Mouse (Mus musculus): ENCODE measurements at regions not wholly inside any gene's neighbourhood (a gene's known extent, or its start where the extent isn't known, plus 50 kb on each side); places are given as distances from the start of the nearest gene placed in this dataset.

- Histone ChIP-seq H3K4me3 (ENCODE audit: insufficient read depth, low read depth, low read length) (no peak overlapping the region), H3K27ac (ENCODE audit: insufficient read depth, low read depth, low read length) (no peak overlapping the region), H3K4me1 (ENCODE audit: control insufficient read depth, insufficient read depth, low read length) (peaks cover 24% of the 10 kb centered on the region)
- WGBS, result 62% methylated on average over 8 of the region's 8 CpGs
- TF ChIP-seq POLR2A (IDR thresholded peaks at IDR 0.05; ENCODE audit: insufficient read depth, low read depth, low read length) (no peak), CTCF (IDR thresholded peaks at IDR 0.05; ENCODE audit: insufficient read depth, low read depth, low read length) (no peak)
Measured at GRCm38 (mm10) chr16:30173953-30174874, 93.1 kb downstream of the Cpn2 start.

- TF ChIP-seq POLR2A (IDR thresholded peaks at IDR 0.05; ENCODE audit: insufficient read depth, low read depth, low read length) (no peak), CTCF (IDR thresholded peaks at IDR 0.05; ENCODE audit: insufficient read depth, low read depth, low read length) (no peak)
- Histone ChIP-seq H3K4me1 (ENCODE audit: control insufficient read depth, insufficient read depth, low read length) (peaks cover 27% of the 10 kb centered on the region), H3K4me3 (ENCODE audit: insufficient read depth, low read depth, low read length) (no peak overlapping the region), H3K27ac (ENCODE audit: insufficient read depth, low read depth, low read length) (no peak overlapping the region)
- 88% methylated on average over 5 of the region's 5 CpGs for WGBS
Measured at GRCm38 (mm10) chr16:30176306-30176705, 91.0 kb downstream of the Cpn2 start.

GRCm38 (mm10) chr16:30177769-30178168 is 89.5 kb downstream of the Cpn2 start:
- TF ChIP-seq POLR2A (IDR thresholded peaks at IDR 0.05; ENCODE audit: insufficient read depth, low read depth, low read length) (no peak), CTCF (IDR thresholded peaks at IDR 0.05; ENCODE audit: insufficient read depth, low read depth, low read length) (no peak)
- 91% methylated on average over 7 of the region's 7 CpGs for WGBS
- Histone ChIP-seq H3K4me1 (ENCODE audit: control insufficient read depth, insufficient read depth, low read length) (peaks cover 15% of the 10 kb centered on the region), H3K4me3 (ENCODE audit: insufficient read depth, low read depth, low read length) (no peak overlapping the region), H3K27ac (ENCODE audit: insufficient read depth, low read depth, low read length) (no peak overlapping the region)

DNA sequence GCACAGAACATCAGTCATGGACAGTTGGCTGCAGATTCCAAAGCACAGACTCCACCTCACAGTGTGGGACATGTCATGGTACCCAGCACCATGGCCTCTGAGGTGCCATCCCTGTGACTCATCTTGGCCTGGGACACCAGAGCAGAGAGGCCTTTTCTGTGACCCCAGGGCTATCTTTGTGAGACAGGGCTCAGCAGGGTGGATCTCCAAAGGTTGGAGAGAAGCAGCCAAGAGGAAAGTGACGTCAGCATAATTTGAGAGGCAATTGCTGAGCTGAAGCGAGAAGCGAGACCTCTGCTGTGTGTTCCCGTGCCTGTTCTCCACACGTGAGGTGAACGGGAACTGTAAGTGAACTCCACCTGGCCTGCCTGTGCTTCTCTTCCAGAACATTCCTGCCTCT is 88.7 kb downstream of the Cpn2 start:
- no peak overlapping the region for H3K27ac ChIP-seq (ENCODE audit: insufficient read depth, low read depth, low read length)
- WGBS, result 64% methylated on average over 6 of the region's 6 CpGs
- H3K4me3 ChIP-seq (ENCODE audit: insufficient read depth, low read depth, low read length), result no peak overlapping the region
- H3K4me1 ChIP-seq (ENCODE audit: control insufficient read depth, insufficient read depth, low read length), result peaks cover 12% of the 10 kb centered on the region
- TF ChIP-seq CTCF (IDR thresholded peaks at IDR 0.05; ENCODE audit: insufficient read depth, low read depth, low read length) (no peak), POLR2A (IDR thresholded peaks at IDR 0.05; ENCODE audit: insufficient read depth, low read depth, low read length) (no peak)

- H3K4me1 ChIP-seq (ENCODE audit: control insufficient read depth, insufficient read depth, low read length), result peaks cover 8% of the 10 kb centered on the region
- H3K27ac ChIP-seq (ENCODE audit: insufficient read depth, low read depth, low read length), result no peak overlapping the region
- no peak for TF ChIP-seq CTCF (IDR thresholded peaks at IDR 0.05; ENCODE audit: insufficient read depth, low read depth, low read length)
- TF ChIP-seq POLR2A (IDR thresholded peaks at IDR 0.05; ENCODE audit: insufficient read depth, low read depth, low read length), result no peak
- 93% methylated on average over 5 of the region's 5 CpGs for WGBS
- H3K4me3 ChIP-seq (ENCODE audit: insufficient read depth, low read depth, low read length), result no peak overlapping the region
Measured at GRCm38 (mm10) chr16:30179504-30179976, 87.8 kb downstream of the Cpn2 start.

GRCm38 (mm10) chr16:30181116-30181515 is 86.2 kb downstream of the Cpn2 start:
- H3K27ac ChIP-seq (ENCODE audit: insufficient read depth, low read depth, low read length), result no peak overlapping the region
- 68% methylated on average over 8 of the region's 8 CpGs for WGBS

GRCm38 (mm10) chr16:30184591-30185265 is 82.6 kb downstream of the Cpn2 start:
- TF ChIP-seq CTCF (IDR thresholded peaks at IDR 0.05; ENCODE audit: insufficient read depth, low read depth, low read length) (no peak), POLR2A (IDR thresholded peaks at IDR 0.05; ENCODE audit: insufficient read depth, low read depth, low read length) (no peak)

More at GRCm38 (mm10) chr16:30181116-30181515, 86.2 kb downstream of the Cpn2 start:
- no peak overlapping the region for H3K4me3 ChIP-seq (ENCODE audit: insufficient read depth, low read depth, low read length)
- peaks cover 14% of the 10 kb centered on the region for H3K4me1 ChIP-seq (ENCODE audit: control insufficient read depth, insufficient read depth, low read length)
- no peak for TF ChIP-seq CTCF (IDR thresholded peaks at IDR 0.05; ENCODE audit: insufficient read depth, low read depth, low read length)
- TF ChIP-seq POLR2A (IDR thresholded peaks at IDR 0.05; ENCODE audit: insufficient read depth, low read depth, low read length), result no peak

GRCm38 (mm10) chr16:30185707-30186106 is 81.6 kb downstream of the Cpn2 start:
- Histone ChIP-seq H3K27ac (ENCODE audit: insufficient read depth, low read depth, low read length) (no peak overlapping the region), H3K4me3 (ENCODE audit: insufficient read depth, low read depth, low read length) (no peak overlapping the region), H3K4me1 (ENCODE audit: control insufficient read depth, insufficient read depth, low read length) (peaks cover 37% of the 10 kb centered on the region)
- TF ChIP-seq POLR2A (IDR thresholded peaks at IDR 0.05; ENCODE audit: insufficient read depth, low read depth, low read length) (no peak), CTCF (IDR thresholded peaks at IDR 0.05; ENCODE audit: insufficient read depth, low read depth, low read length) (no peak)
- 81% methylated on average over 7 of the region's 7 CpGs for WGBS

More at GRCm38 (mm10) chr16:30184591-30185265, 82.6 kb downstream of the Cpn2 start:
- Histone ChIP-seq H3K27ac (ENCODE audit: insufficient read depth, low read depth, low read length) (no peak overlapping the region), H3K4me3 (ENCODE audit: insufficient read depth, low read depth, low read length) (no peak overlapping the region), H3K4me1 (ENCODE audit: control insufficient read depth, insufficient read depth, low read length) (peaks cover 37% of the 10 kb centered on the region)
- WGBS, result 44% methylated on average over 18 of the region's 18 CpGs
